Mouse (Mus musculus): Measurements from ENCODE around the gene Cars. TPM values are rescaled to one million over a fixed set of nuclear protein-coding genes. Genes with fewer than 3 reads are reported as not detected.

The Cars gene
- polyA plus RNA-seq, 1 experiment, result 137 TPM

DNA sequence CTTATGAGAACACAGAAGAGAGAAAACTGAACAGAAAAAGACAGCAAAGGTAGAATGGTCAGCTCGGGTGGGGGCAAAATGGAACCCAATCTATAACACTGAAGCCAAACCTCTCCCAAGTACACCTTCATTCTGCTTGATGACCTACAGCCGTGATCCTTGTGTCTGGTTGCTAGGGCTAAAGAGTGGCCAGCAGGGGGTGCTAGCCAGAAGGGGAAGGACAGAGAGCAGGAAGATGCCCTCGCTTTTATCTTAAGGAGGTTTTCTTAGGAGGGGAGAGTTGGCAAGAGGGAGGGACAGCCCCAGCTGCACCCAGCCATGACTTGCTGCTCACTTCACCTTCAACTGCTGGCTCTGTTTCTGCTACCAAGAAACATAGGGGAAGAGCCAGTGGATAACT is 15.9 kb downstream of the Cars start:
- Histone ChIP-seq H3K79me3 (ENCODE audit: low read depth) (no peaks in the 10 kb centered on the region), H3K79me2 (ENCODE audit: control insufficient read depth, insufficient read depth) (no peaks in the 10 kb centered on the region), H3ac (ENCODE audit: control insufficient read depth, insufficient read length, low read depth) (no peak overlapping the region), H3K36me3 (ENCODE audit: control insufficient read depth, insufficient read depth) (peaks cover 90% of the 10 kb centered on the region), H3K27me3 (ENCODE audit: control insufficient read depth, insufficient read depth, insufficient read length) (no peaks in the 10 kb centered on the region), H3K4me3 (ENCODE audit: insufficient read depth, poor library complexity, severe bottlenecking) (no peak overlapping the region)
- no peak for TF ChIP-seq MYOD1 (IDR thresholded peaks at IDR 0.05; ENCODE audit: control insufficient read depth, insufficient read length, low read depth)
- TF ChIP-seq USF1 (IDR thresholded peaks at IDR 0.05; ENCODE audit: low read depth), result no peak
- TF ChIP-seq FOSL1 (IDR thresholded peaks at IDR 0.05; ENCODE audit: insufficient read depth, low read length, poor library complexity, severe bottlenecking), result no peak
- no peak for TF ChIP-seq CEBPB (IDR thresholded peaks at IDR 0.05; ENCODE audit: low read depth)
- TF ChIP-seq MAX (IDR thresholded peaks at IDR 0.05), result no peak
- no peak for TF ChIP-seq MYOG (IDR thresholded peaks at IDR 0.05; ENCODE audit: control insufficient read depth, extremely low read depth, insufficient read length)
- TF ChIP-seq CTCF (IDR thresholded peaks at IDR 0.05; ENCODE audit: control insufficient read depth, insufficient read depth, insufficient read length), result peak; percentile 4

DNA sequence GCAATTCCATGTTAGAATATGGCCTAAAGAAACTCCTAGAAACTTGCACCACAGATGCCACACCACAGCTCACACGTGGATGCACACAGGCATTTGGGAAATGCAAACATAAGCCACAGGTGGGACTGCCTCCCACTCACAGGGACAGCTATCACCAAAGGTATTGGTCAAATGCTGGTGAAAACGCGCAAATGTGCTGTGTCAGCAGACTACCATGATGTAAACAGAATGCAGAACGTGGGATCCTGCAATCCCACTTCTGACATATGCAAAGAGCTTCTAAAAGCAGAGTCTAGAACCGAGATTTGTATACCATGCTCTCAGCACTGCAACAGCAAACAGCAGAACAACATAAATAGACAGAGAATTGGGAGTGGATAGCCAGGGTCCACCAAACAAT is 16.9 kb downstream of the Cars start:
- H3K79me3 ChIP-seq (ENCODE audit: low read depth), result no peaks in the 10 kb centered on the region
- TF ChIP-seq CTCF (IDR thresholded peaks at IDR 0.05; ENCODE audit: control insufficient read depth, insufficient read depth, insufficient read length) (no peak), MYOG (IDR thresholded peaks at IDR 0.05; ENCODE audit: control insufficient read depth, extremely low read depth, insufficient read length) (no peak), MAX (IDR thresholded peaks at IDR 0.05) (no peak), FOSL1 (IDR thresholded peaks at IDR 0.05; ENCODE audit: insufficient read depth, low read length, poor library complexity, severe bottlenecking) (no peak), USF1 (IDR thresholded peaks at IDR 0.05; ENCODE audit: low read depth) (no peak), CEBPB (IDR thresholded peaks at IDR 0.05; ENCODE audit: low read depth) (no peak), MYOD1 (IDR thresholded peaks at IDR 0.05; ENCODE audit: control insufficient read depth, insufficient read length, low read depth) (no peak)
- peaks cover 87% of the 10 kb centered on the region for H3K36me3 ChIP-seq (ENCODE audit: control insufficient read depth, insufficient read depth)
- no peaks in the 10 kb centered on the region for H3K27me3 ChIP-seq (ENCODE audit: control insufficient read depth, insufficient read depth, insufficient read length)
- H3ac ChIP-seq (ENCODE audit: control insufficient read depth, insufficient read length, low read depth), result no peak overlapping the region
- no peak overlapping the region for H3K4me3 ChIP-seq (ENCODE audit: insufficient read depth, poor library complexity, severe bottlenecking)
- no peaks in the 10 kb centered on the region for H3K79me2 ChIP-seq (ENCODE audit: control insufficient read depth, insufficient read depth)

DNA sequence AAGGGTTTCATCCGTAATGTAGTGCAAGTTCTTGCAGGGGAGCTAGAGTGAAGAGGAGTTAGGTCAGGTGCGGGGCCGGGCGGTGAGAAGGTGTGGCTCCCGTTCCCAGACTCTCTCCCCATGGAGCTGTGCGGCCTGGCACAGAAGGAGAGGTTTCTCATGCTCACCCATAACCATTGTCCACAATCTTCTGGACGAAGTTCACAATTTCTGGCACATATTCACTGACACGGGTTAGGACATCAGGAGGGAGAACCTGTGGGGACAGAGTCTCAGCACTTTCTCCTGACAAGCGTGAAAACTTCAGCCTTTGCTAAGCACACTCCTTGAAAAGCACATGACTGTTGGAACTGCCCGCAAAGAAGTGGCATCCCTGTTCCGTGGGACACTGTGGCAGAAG is 24.1 kb downstream of the Cars start:
- Histone ChIP-seq H3K4me3 (ENCODE audit: insufficient read depth, poor library complexity, severe bottlenecking) (no peak overlapping the region), H3K36me3 (ENCODE audit: control insufficient read depth, insufficient read depth) (peaks cover 84% of the 10 kb centered on the region), H3K27me3 (ENCODE audit: control insufficient read depth, insufficient read depth, insufficient read length) (no peaks in the 10 kb centered on the region), H3ac (ENCODE audit: control insufficient read depth, insufficient read length, low read depth) (no peak overlapping the region), H3K79me2 (ENCODE audit: control insufficient read depth, insufficient read depth) (no peaks in the 10 kb centered on the region), H3K79me3 (ENCODE audit: low read depth) (no peaks in the 10 kb centered on the region)
- no peak for TF ChIP-seq MYOG (IDR thresholded peaks at IDR 0.05; ENCODE audit: control insufficient read depth, extremely low read depth, insufficient read length)
- TF ChIP-seq MYOD1 (IDR thresholded peaks at IDR 0.05; ENCODE audit: control insufficient read depth, insufficient read length, low read depth), result no peak
- TF ChIP-seq USF1 (IDR thresholded peaks at IDR 0.05; ENCODE audit: low read depth), result no peak
- no peak for TF ChIP-seq FOSL1 (IDR thresholded peaks at IDR 0.05; ENCODE audit: insufficient read depth, low read length, poor library complexity, severe bottlenecking)
- no peak for TF ChIP-seq CTCF (IDR thresholded peaks at IDR 0.05; ENCODE audit: control insufficient read depth, insufficient read depth, insufficient read length)
- no peak for TF ChIP-seq CEBPB (IDR thresholded peaks at IDR 0.05; ENCODE audit: low read depth)
- TF ChIP-seq MAX (IDR thresholded peaks at IDR 0.05), result no peak

DNA sequence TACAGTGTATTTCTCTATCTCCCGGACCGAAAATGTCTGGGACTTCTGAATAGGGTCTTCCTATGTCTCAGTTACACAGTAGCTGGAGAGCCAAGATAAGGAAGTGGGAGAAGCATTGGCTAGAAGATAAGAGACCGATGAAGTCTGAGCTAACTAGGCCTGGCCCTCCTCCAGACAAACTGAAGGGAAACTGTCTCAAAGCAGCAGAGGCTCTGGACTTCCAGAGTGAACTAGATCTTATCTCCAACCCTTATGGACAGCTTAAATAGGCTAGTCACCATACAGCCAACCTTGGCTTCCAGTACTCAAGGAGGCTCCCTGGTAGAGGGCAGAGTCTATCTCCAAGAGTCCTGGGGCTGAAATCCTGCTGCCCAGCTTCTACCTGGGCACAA is 34.2 kb downstream of the Cars start:
- no peak overlapping the region for H3K4me3 ChIP-seq (ENCODE audit: insufficient read depth, poor library complexity, severe bottlenecking)
- TF ChIP-seq USF1 (IDR thresholded peaks at IDR 0.05; ENCODE audit: low read depth), result no peak
- no peak for TF ChIP-seq CTCF (IDR thresholded peaks at IDR 0.05; ENCODE audit: control insufficient read depth, insufficient read depth, insufficient read length)
- TF ChIP-seq CEBPB (IDR thresholded peaks at IDR 0.05; ENCODE audit: low read depth), result no peak
- no peak for TF ChIP-seq MYOG (IDR thresholded peaks at IDR 0.05; ENCODE audit: control insufficient read depth, extremely low read depth, insufficient read length)
- TF ChIP-seq MAX (IDR thresholded peaks at IDR 0.05), result no peak
- TF ChIP-seq FOSL1 (IDR thresholded peaks at IDR 0.05; ENCODE audit: insufficient read depth, low read length, poor library complexity, severe bottlenecking), result no peak
- no peak for TF ChIP-seq MYOD1 (IDR thresholded peaks at IDR 0.05; ENCODE audit: control insufficient read depth, insufficient read length, low read depth)
- H3K79me3 ChIP-seq (ENCODE audit: low read depth), result no peaks in the 10 kb centered on the region
- H3K36me3 ChIP-seq (ENCODE audit: control insufficient read depth, insufficient read depth), result peaks cover 85% of the 10 kb centered on the region
- H3ac ChIP-seq (ENCODE audit: control insufficient read depth, insufficient read length, low read depth), result no peak overlapping the region
- no peaks in the 10 kb centered on the region for H3K79me2 ChIP-seq (ENCODE audit: control insufficient read depth, insufficient read depth)
- no peaks in the 10 kb centered on the region for H3K27me3 ChIP-seq (ENCODE audit: control insufficient read depth, insufficient read depth, insufficient read length)

DNA sequence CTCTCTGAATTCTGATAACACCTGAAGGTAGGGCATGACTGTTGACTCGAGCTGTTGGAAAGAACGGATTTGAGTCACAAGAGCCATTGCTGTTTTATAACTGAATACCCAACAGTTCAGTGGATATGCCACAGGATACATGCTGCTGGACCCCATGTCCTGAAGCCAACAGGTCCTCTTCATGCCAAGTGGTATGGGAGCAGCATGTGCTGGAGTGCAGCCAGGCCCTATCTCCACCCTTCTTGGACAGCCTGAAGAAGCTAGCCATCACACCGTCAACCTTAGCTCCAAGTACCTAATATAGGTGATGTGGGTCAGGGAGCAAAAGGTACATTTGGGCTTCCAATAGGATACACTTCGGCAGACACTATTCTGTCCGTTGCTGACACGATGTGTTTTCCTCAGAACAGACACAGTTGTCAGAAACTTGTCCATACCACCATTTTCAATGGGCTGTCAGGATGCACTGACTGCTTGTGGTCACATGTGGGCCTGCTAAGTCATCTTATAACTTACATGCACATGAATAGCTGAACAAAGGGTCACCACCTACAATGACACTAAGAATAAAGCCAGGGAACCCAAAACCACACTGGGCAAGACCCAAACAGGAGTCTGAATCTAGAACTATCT is 34.8 kb downstream of the Cars start:
- TF ChIP-seq USF1 (IDR thresholded peaks at IDR 0.05; ENCODE audit: low read depth) (no peak), MAX (IDR thresholded peaks at IDR 0.05) (no peak), CTCF (IDR thresholded peaks at IDR 0.05; ENCODE audit: control insufficient read depth, insufficient read depth, insufficient read length) (no peak), CEBPB (IDR thresholded peaks at IDR 0.05; ENCODE audit: low read depth) (no peak), MYOG (IDR thresholded peaks at IDR 0.05; ENCODE audit: control insufficient read depth, extremely low read depth, insufficient read length) (no peak), FOSL1 (IDR thresholded peaks at IDR 0.05; ENCODE audit: insufficient read depth, low read length, poor library complexity, severe bottlenecking) (no peak), MYOD1 (IDR thresholded peaks at IDR 0.05; ENCODE audit: control insufficient read depth, insufficient read length, low read depth) (no peak)
- no peaks in the 10 kb centered on the region for H3K79me2 ChIP-seq (ENCODE audit: control insufficient read depth, insufficient read depth)
- no peaks in the 10 kb centered on the region for H3K79me3 ChIP-seq (ENCODE audit: low read depth)
- H3K36me3 ChIP-seq (ENCODE audit: control insufficient read depth, insufficient read depth), result peaks cover 85% of the 10 kb centered on the region
- H3ac ChIP-seq (ENCODE audit: control insufficient read depth, insufficient read length, low read depth), result no peak overlapping the region
- H3K27me3 ChIP-seq (ENCODE audit: control insufficient read depth, insufficient read depth, insufficient read length), result no peaks in the 10 kb centered on the region
- no peak overlapping the region for H3K4me3 ChIP-seq (ENCODE audit: insufficient read depth, poor library complexity, severe bottlenecking)
